Mouse (Mus musculus) adrenal gland, postnatal 10 days (tissue): ENCODE results near the gene Myoz2. TPM values are rescaled to one million over a fixed set of nuclear protein-coding genes. Genes with fewer than 3 reads are reported as not detected.

ENCODE experiments used
- DNase-seq: peaks from one replicate; pipeline ENCODE4 v3.0.0; 2021; ENCODE audit warnings: mixed read lengths
- long read RNA-seq, 2 experiments: library from polyadenylated mRNA; stranded (forward); transcript quantifications; one replicate each; pipeline ENCODE4 v2.0.0; 2021
- total RNA-seq, 2 experiments: library from RNA; stranded (reverse); gene quantifications; 2 replicates each; pipeline ENCODE4 v1.2.3; 2021

The Myoz2 gene
- total RNA-seq, result 10 to 100 TPM in 1 of 2 experiments, 1 to 10 TPM in 1; 9.8 to 66.2 TPM
- long read RNA-seq, experiment 1, partial matches to known transcripts, result 3 of 6 reads
- long read RNA-seq, experiment 1, other reads (novel, unspliced or antisense), result 0 of 6 reads
- long read RNA-seq, experiment 2, result 0 reads

DNA sequence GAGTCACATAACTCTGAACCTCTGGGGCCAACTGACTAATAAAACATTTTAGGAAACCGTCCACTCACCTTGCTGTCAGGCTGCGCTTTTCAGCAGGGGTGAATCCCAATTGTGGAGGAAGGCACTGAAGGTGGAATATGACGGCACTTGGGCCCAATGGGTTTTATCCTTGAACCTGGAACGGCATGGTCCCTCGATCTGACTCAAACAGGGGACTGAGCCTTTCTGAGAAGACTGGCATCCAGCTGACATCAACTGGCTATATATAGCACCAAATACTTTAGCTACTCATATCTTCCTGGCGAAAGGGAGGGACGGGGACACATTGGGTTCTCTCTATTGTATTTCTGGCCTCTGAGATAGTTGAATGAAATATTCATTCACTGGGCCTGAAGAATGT, at the start of gene Myoz2:
TSS of gene Myoz2 (minus strand) at position 264 of the 400 bp plus-strand sequence.
- DNase-seq, result no peak

DNA sequence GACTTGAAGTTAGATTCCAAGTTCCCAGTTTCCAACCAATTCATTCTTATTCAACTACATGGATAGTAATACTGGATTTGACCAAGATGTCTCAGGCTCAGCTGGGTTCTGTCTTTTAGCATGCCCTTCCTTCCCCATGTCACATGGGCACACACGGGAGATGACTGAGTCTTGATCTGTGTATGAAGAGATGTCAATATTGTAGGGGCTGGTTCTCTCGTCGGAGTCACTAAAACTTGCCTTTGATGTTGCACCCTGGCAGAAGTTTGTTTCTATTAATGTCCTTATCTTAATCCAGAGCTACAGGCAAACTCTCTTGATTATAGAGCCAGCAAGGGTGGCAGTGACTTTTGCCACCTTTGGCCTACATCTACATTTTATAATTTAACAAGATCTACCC, 46.9 kb upstream of the Myoz2 start:
- no peak for DNase-seq

DNA sequence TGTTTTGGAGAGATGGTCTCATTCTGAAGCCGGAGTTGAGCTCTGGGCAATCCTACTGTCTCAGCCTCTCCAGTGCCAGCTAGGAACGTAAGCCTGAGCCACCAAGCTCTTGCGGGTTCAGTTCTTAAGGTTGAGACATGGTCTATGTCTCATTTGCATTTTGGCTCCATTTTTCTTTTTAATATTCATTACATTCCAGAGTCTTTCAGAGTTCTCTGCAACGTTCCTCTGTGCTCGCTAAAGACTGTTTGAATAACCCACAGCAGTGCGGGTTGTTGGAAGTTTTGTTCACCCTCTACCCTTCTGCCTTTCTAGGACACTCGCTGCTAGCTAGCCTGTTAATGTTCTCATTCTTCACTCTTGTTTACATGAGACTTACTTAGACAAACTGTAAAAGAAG, 46.1 kb upstream of the Myoz2 start:
- no peak for DNase-seq

DNA sequence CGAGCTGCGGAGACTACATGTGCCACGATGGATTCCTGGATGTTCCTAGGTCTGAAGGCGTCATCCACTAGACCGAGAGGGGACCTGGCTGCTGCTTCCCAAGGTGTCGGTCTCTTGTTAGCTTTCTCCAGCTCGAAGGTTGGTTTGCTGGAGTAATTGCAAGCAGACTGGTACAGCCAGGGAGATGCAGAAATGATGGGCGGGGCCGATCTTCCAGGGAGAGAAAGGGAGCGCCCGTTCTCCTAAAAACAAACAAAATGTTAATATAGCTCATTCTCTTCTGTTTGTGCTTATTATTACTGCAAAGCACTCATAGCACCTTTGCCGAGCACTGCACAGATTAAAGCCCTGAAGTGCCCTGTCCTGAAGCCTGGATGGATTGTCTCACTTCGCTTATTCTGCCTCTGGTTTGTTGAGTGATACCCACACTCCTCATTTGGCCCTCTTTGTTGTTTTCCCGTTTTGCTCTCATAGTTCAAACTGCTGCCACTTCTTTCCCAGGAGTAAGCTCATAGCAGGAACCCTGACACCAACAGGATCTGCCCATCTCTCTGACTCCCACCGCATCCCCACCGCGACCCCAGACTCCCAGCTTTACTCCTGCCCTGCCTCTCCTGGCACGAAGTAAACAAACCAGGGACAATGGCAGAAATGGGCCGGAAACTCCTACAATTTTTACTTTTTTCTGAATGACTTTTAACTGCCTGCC, 45.4 kb upstream of the Myoz2 start:
- DNase-seq, result no peak

DNA sequence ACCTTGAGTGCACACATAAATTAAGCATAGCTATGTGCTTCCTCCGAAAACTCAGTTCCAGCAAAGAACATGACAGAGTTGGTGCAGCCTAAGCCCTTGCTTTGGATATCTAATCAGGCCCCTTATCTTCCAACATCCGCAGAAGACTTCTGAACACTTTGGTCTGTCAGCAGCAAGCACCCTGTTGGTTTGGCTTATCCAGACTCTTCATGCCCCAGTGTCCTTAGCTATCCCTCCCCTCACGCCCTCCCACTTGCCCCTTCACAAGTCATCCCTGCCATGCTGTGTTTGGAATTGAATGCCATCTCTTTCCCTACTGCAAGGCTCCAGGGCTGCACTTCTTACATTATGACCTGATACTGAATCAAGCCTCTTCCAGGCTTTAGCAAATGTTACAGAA, 40.9 kb upstream of the Myoz2 start:
- no peak for DNase-seq

- DNase-seq, result no peak
Observed at GRCm38 (mm10) chr3:123075034-123075433, 40.2 kb upstream of the Myoz2 start.

- DNase-seq, result peak; percentile 41
Observed at GRCm38 (mm10) chr3:123073351-123073750, 38.5 kb upstream of the Myoz2 start.

GRCm38 (mm10) chr3:123072472-123072871, 37.7 kb upstream of the Myoz2 start:
- no peak for DNase-seq

GRCm38 (mm10) chr3:123070996-123071395, 36.2 kb upstream of the Myoz2 start:
- no peak for DNase-seq

DNA sequence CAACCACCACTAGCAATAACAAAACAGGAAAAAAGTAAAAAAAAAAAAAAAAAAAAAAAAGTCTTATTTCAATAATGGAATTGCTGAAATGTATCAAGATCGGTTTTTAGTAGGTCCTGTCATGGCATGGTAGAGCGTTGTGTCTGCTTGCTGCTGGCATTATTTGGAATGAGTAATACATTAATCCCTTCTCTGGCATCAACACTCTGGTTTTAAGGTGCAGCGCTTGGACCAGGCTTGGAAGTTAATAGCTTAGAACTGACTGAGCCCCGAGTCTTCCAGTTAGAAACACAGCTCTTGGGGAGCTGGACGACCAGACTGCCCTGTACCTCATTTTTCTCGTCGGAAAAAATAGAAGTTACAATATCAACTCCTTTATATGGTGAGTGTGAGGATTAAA, 32.0 kb upstream of the Myoz2 start:
- no peak for DNase-seq

- no peak for DNase-seq
Observed at GRCm38 (mm10) chr3:123065466-123065865, 30.7 kb upstream of the Myoz2 start.

- DNase-seq, result no peak
Observed at GRCm38 (mm10) chr3:123064186-123064585, 29.4 kb upstream of the Myoz2 start.

DNA sequence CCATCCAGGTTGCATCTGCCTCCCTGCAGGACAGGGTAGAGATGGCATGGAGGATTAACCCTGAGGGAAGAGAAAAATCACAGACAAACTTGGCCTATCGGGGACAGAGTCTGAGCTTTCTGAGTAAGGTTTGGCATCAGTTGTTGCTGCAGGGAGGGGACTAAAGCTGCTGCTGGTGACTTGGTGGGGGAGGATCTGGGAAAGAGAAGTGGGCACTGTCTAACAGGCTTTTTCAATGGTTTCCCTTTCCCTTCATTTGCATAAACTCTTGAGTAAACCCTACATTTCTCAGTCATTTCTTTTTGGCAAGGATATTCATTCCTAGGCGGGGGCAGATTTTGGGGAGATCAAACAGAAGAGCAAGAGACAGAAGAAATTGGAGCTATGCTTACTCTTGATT, 27.1 kb upstream of the Myoz2 start:
- DNase-seq, result no peak

DNA sequence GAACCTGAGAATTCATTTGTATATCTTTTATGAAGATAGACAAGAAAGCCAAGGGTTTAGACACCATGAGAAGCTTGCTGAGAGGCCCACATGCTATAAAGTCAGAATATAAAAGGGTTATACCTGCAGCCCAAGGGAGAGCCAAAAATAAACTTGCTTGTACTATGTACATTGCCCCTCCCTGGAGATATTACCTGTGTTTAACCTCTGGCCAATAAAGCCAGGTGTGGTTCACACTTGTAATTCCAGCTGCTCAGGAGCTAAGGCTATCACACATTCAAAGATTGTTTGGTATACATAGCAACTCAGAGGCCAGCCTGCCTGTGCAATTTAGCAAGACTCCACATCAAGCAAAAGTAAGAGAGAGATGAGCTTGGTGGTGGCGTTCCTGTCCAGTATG, 24.0 kb upstream of the Myoz2 start:
- no peak for DNase-seq

DNA sequence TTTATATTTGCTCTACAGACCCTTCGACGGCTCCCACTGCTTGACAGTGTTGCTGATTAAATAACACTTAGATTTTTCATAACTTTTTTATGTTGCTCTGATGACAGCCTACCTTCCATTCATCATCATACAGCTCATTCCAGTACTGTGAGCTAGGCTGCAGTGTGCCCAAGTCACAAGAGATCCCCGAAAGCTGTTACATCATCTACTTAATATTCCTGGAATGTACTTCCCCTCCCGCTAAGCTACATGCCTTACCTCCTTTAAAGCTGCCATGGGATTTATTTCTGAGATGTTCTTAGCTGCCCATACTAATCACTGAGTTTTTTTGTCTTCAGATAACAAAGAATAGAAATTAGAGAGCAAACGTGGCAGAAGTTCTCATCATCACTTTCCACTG, 19.4 kb upstream of the Myoz2 start:
- no peak for DNase-seq

DNA sequence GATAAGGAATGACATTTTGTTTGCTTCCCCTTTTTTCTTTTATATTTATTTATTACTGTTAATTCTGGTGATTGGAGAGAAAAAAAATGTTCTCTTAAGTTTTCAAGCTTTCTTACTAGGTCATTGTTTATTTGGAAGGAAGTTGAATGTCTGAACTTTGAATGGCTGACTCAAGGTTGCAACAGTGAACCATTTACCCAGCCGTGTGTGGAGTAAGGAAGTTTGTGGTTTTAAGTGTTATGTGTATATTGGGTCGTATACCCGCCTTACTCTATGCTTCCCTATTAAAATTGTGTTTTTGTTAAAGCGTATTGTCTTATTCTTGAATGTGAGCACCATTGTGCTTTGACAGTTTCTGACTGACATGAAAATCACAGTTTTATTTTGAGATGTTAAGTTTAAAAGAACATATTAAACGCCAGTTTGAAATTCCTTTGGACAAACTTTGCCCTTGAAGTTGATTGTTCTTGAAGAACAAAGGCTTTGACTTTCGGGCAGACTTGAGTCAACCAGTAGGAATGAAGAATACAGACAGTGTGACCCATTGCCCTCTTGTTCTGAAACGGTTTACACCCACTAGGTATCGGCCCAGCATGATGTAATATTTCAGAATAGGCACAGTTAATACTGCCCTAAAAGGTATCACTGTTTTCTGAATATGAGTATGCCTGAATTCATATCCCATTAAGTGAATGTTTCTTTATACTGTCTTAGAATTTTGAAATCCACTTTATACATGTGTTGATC, 18.6 kb upstream of the Myoz2 start:
- DNase-seq, result no peak

- DNase-seq, result no peak
Observed at GRCm38 (mm10) chr3:123042308-123042707, 7.5 kb upstream of the Myoz2 start.

DNA sequence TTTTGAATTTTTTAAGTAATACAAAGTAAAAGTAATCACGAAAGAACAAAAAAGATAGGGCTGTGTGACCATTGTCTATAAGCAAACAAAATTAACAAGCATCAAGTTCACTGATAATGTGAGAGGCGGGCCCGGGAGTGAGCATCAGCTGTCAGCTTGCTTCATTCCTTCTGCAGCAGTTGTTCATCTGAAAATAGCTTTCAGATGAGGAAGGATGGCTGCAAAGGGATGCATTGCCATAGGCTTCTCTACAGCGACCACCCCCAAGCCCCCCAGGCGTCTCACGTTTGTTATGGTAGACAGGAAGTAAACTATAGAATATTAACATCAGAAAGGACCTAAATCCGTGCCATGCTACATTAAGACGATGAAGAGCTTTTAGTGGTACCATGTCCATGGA, 1.0 kb downstream of the Myoz2 start:
- no peak for DNase-seq

DNA sequence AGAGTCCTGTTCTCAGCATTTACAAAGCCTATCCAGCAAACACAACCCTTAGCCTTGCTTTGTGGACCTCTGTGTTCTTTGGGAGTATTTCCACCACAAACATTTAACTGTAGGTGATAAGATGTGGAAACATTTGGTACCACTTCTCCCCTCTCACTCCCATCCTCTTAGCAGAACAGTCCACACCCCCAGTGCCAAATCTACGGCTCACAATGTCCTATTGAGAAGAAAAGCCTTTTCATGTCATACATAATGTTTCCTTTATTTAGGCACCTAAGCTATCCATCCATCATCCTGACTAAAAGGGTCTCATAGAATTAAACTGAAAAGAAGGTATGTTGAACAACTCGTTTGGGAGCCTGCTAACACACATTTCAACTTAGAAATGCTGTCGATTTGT, 9.2 kb downstream of the Myoz2 start:
- no peak for DNase-seq

DNA sequence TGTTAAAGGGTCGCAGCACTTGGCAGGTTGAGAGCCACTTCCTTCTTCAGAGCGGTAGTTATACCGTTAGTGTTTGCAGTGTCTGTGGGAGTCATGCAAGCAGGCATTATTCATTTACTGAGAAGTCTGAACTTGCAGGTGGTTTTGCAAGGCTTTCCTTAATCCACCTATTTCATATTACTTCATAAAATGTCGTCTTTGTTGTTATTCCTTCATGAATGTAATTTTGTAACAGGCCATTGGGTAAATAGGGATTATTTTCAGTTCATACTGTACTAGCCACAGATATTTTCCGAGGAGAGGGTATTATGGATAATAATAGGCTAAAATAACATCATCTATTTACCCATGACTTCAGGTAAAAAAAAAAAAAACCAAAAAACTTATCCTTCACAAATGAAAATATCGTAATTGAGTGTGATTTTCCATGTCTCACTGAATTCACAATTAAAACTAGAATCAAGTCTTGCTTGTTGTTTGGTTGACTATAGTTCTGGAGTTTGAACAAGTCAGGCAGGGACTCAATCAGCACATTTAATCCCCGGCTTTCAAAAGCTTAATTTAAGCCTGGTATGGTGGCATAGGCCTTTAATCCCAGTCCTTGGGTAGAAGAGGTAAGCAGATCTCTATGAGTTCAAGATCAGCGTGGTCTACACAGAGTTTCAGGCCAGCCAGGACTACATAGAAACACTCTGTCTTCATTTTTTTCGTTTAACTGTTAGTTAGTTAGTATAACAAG, 10.2 kb downstream of the Myoz2 start:
- no peak for DNase-seq

DNA sequence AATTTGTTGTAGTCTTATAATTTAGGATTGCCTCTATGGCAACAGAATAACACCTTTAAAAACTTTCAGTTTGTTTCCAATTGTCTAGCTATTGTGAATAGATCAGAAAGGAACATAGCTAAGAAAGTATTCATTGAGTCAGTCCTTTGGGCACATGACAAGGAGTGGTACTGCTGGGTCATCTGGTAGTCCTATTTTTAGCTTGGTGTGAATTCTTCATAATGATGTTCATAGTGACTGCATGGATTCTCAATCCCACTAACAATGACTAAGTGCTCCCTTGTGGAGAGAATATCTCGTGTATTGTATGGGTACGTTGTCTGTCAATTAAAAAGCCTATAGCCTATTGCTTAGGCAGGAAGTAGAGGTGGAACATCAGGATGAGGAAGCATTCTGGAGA, 16.0 kb downstream of the Myoz2 start:
- DNase-seq, result no peak

DNA sequence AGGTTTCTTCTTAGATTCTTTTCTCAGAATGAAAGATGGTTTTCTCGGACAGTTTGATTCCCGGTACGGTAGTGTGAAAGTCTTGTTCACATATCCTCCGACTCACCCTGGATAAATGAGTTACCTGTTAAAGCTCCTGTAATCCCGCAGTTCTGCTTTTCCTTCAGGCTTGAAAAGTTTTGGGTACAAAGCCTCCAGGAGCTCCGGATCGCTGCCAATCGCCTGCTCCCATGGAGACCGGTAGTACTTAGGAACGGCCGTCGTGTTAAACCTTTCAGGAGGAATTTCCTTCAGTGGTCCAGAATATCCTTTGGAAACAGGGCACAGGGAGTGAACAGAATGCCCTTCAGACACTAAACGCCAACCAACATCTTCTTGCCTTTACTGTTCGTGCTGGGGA, 21.3 kb downstream of the Myoz2 start:
- DNase-seq, result no peak

GRCm38 (mm10) chr3:123009417-123009816, 25.4 kb downstream of the Myoz2 start:
- DNase-seq, result no peak
